Mouse (Mus musculus) liver, embryonic 14.5 days (tissue): ENCODE results near the gene Spcs3.

Experiments used
- CTCF ChIP-seq: IDR thresholded peaks from 2 replicates; pipeline ENCODE4 v1.5.1; 2016; ENCODE audit warnings: antibody characterized with exemption, low read depth, control low read depth
- EP300 ChIP-seq: IDR thresholded peaks from 2 replicates; pipeline ENCODE4 v1.6.1; 2016; ENCODE audit warnings: antibody characterized with exemption, low read depth

DNA sequence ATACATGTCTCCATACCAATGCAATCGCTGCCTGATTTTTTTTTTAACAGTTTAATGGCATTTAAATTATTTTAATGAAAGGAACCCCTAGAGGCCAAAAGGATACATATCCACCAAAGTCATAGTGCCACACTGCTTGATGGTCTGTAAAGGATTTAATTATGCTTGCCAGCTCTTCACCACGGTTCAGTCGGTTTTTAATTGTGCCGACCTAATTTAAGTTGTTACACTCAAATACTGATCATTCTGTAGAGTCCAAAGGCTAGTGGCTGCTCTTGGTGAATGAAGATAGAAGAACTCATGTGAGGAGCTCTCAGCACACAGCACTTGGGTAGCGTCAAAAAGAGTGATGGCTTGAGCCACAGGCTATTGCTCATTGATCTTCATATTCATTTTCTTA, 5.4 kb upstream of the Spcs3 start:
- TF ChIP-seq EP300: no peak
- no peak for TF ChIP-seq CTCF
